Comparison of ENCODE assay signal across 8 mouse cellular contexts in genomic region chr12:99952928-99953327, GRCm38 (mm10). TPM values are rescaled to one million over a fixed set of nuclear protein-coding genes. Genes with fewer than 3 reads are reported as not detected.
A peak's percentile ranks its signal among the peaks of the same experiment; 100 is the strongest.
DNase-seq lines count a peak whose midpoint lies in the region; ATAC-seq and TF ChIP-seq lines count a peak whose summit lies in the region.

No protein-coding gene starts in this region.

- no peaks in the 10 kb centered on the region for H3K9me3 ChIP-seq in forebrain, embryonic 14.5 days (replicated peaks; ENCODE audit: control insufficient read depth, low read length)
- no peaks in the 10 kb centered on the region for H3K9me3 ChIP-seq in forebrain, embryonic 13.5 days (replicated peaks)
- no peaks in the 10 kb centered on the region for H3K9me3 ChIP-seq in stomach, postnatal 0 days (ENCODE audit: control insufficient read depth, low read length)

- no peak overlapping the region for H3K4me2 ChIP-seq in forebrain, embryonic 14.5 days (ENCODE audit: low read length)
- H3K4me2 ChIP-seq in forebrain, embryonic 13.5 days = no peak overlapping the region
- no peak overlapping the region for H3K4me2 ChIP-seq in stomach, postnatal 0 days (replicated peaks; ENCODE audit: low read depth)

- peak; percentile 85 for TF ChIP-seq CTCF in layer of hippocampus, adult 2 months (conservative IDR thresholded peaks at IDR 0.05)
- peak; percentile 76 for TF ChIP-seq CTCF in stomach, postnatal 0 days (IDR thresholded peaks at IDR 0.05; ENCODE audit: low read depth)

- WGBS in forebrain, embryonic 14.5 days = 53% methylated on average over 7 of the region's 7 CpGs
- 53% methylated on average over 7 of the region's 7 CpGs for WGBS in forebrain, embryonic 13.5 days
- WGBS in stomach, postnatal 0 days = 61% methylated on average over 7 of the region's 7 CpGs

- ATAC-seq in forebrain, embryonic 14.5 days = no peak
- ATAC-seq in forebrain, embryonic 13.5 days = no peak
- ATAC-seq in erythroid progenitor cell, adult 5-6 weeks (replicated peaks; ENCODE audit: low FRiP score, poor library complexity, severe bottlenecking) = peak; percentile 68
- ATAC-seq in stomach, postnatal 0 days (ENCODE audit: low FRiP score, low TSS enrichment) = 0 out of 2 replicates have a peak, but pooled peaks have one; percentile 38

- peak; percentile 54 for DNase-seq in forebrain, embryonic 14.5 days (ENCODE audit: low spot score)
- DNase-seq in urinary bladder, adult 2 months (ENCODE audit: low spot score) = peak; percentile 31
- no peak for DNase-seq in urinary bladder, postnatal 10 days (ENCODE audit: low spot score)
- peak; percentile 54 to 67 for DNase-seq in layer of hippocampus, adult 2 months (ENCODE audit: low spot score in 2 of 2)
- peak; percentile 35 for DNase-seq in lung, postnatal 25 days (ENCODE audit: low spot score)
- DNase-seq in stomach, postnatal 0 days (ENCODE audit: low spot score) = peak; percentile 56

- H3K9ac ChIP-seq in forebrain, embryonic 14.5 days (ENCODE audit: low read length) = no peak overlapping the region
- no peak overlapping the region for H3K9ac ChIP-seq in forebrain, embryonic 13.5 days
- H3K9ac ChIP-seq in stomach, postnatal 0 days (ENCODE audit: low read length) = no peak overlapping the region

- H3K4me3 ChIP-seq in forebrain, embryonic 14.5 days (ENCODE audit: low read depth, low read length) = no peak overlapping the region
- H3K4me3 ChIP-seq in forebrain, embryonic 13.5 days = no peak overlapping the region
- H3K4me3 ChIP-seq in layer of hippocampus, adult 2 months = no peak overlapping the region
- H3K4me3 ChIP-seq in stomach, postnatal 0 days (ENCODE audit: low read depth, low read length) = no peak overlapping the region

- H3K36me3 ChIP-seq in forebrain, embryonic 14.5 days (ENCODE audit: control insufficient read depth, insufficient read depth, low read length) = peaks cover 13% of the 10 kb centered on the region
- H3K36me3 ChIP-seq in forebrain, embryonic 13.5 days (ENCODE audit: poor library complexity, severe bottlenecking) = peaks cover 45% of the 10 kb centered on the region
- H3K36me3 ChIP-seq in stomach, postnatal 0 days (ENCODE audit: control insufficient read depth, insufficient read depth, low read length) = no peaks in the 10 kb centered on the region

- H3K27ac ChIP-seq in forebrain, embryonic 14.5 days (ENCODE audit: low read depth, low read length) = no peak overlapping the region
- no peak overlapping the region for H3K27ac ChIP-seq in forebrain, embryonic 13.5 days
- no peak overlapping the region for H3K27ac ChIP-seq in layer of hippocampus, adult 2 months
- H3K27ac ChIP-seq in stomach, postnatal 0 days (replicated peaks) = no peak overlapping the region

- 0 out of 2 replicates have a peak, but pooled peaks cover 3% of the 10 kb centered on the region for H3K4me1 ChIP-seq in forebrain, embryonic 14.5 days (ENCODE audit: control insufficient read depth, insufficient read depth, low read length)
- peaks cover 4% of the 10 kb centered on the region for H3K4me1 ChIP-seq in forebrain, embryonic 13.5 days
- no peaks in the 10 kb centered on the region for H3K4me1 ChIP-seq in stomach, postnatal 0 days (replicated peaks; ENCODE audit: control insufficient read depth, insufficient read depth)

- TF ChIP-seq EP300 in stomach, postnatal 0 days (optimal IDR thresholded peaks at IDR 0.05) = no peak

- H3K27me3 ChIP-seq in forebrain, embryonic 14.5 days (replicated peaks; ENCODE audit: control insufficient read depth, insufficient read depth, low read length) = no peaks in the 10 kb centered on the region
- no peaks in the 10 kb centered on the region for H3K27me3 ChIP-seq in forebrain, embryonic 13.5 days
- H3K27me3 ChIP-seq in stomach, postnatal 0 days (ENCODE audit: control insufficient read depth, insufficient read depth, low read length) = no peaks in the 10 kb centered on the region

RNA-seq across cellular contexts. Expression of gene Kcnk13, which starts 11.4 kb away (rescaled TPM):
- 0.94 and 1.2 TPM in 2 replicates for polyA plus RNA-seq in forebrain, embryonic 14.5 days (2014; fragmentation: Nextera tagmentation; extraction: Ambion mirVana)
- polyA plus RNA-seq in forebrain, embryonic 13.5 days (2015; fragmentation: Nextera tagmentation; extraction: Ambion mirVana) = 0.49 and 0.88 TPM in 2 replicates
- polyA plus RNA-seq in urinary bladder, adult 2 months (2012; rRNA removed) = 0.65 and 0.92 TPM in 2 replicates
- 1.4 and 3.8 TPM in 2 replicates for total RNA-seq in erythroid progenitor cell, adult 5-6 weeks (2015; ENCODE audit: low replicate concordance)
- total RNA-seq in erythroid progenitor cell, adult 5-6 weeks (2017; ENCODE audit: low replicate concordance) = 0.51 TPM in 1 of 2 replicates, not detected in the other
- total RNA-seq in layer of hippocampus, adult 2 months (2021) = 1 to 10 TPM; 6.2 to 6.9 TPM
- 0.45 TPM in 2 replicates for polyA plus RNA-seq in stomach, postnatal 0 days (2015; fragmentation: Nextera tagmentation; extraction: Ambion mirVana)

Comparison
In these comparisons a context has a peak if more than half of its experiments do, and no peak if none do; other contexts are left out.
1. ATAC-seq: peak in erythroid progenitor cell, adult 5-6 weeks (single experiment) and stomach, postnatal 0 days (single experiment); none in forebrain, embryonic 14.5 days (single experiment) and forebrain, embryonic 13.5 days (single experiment).